Mouse (Mus musculus) lung, postnatal 0 days (tissue): Measurements from ENCODE around the gene Arx. TPM values are rescaled to one million over a fixed set of nuclear protein-coding genes. Genes with fewer than 3 reads are reported as not detected.

Experiments
- ATAC-seq: fragments of 200-750 bp; cut with Nextera tagmentation; 2 replicates; pipeline ENCODE4 v1.8.0; 2017; ENCODE audit warnings: moderate library complexity
- DNase-seq: peaks from one replicate; pipeline ENCODE4 v3.0.0-alpha.2; 2016; ENCODE audit warnings: low spot score
- H3K27ac ChIP-seq: fragments of 300-500 bp; sonication (generic); 2 replicates; pipeline ENCODE4 v1.5.1; 2014; ENCODE audit warnings: antibody characterized with exemption, mild to moderate bottlenecking, low read length, mixed read lengths
- H3K27me3 ChIP-seq: fragments of 300-500 bp; sonication (generic); replicated peaks from 2 replicates; pipeline ENCODE4 v1.6.1; 2014; ENCODE audit warnings: low read length, mixed read lengths; ENCODE audit not compliant: insufficient read depth
- H3K36me3 ChIP-seq: fragments of 300-500 bp; sonication (generic); 2 replicates; pipeline ENCODE4 v1.6.1; 2014; ENCODE audit warnings: low read length, mixed read lengths; ENCODE audit not compliant: insufficient read depth
- H3K4me1 ChIP-seq: fragments of 300-500 bp; sonication (generic); 2 replicates; pipeline ENCODE4 v1.6.1; 2014; ENCODE audit warnings: antibody characterized with exemption, low read depth, low read length, mixed read lengths; ENCODE audit not compliant: insufficient read depth
- H3K4me2 ChIP-seq: fragments of 300-500 bp; sonication (generic); replicated peaks from 2 replicates; pipeline ENCODE4 v1.6.1; 2014; ENCODE audit warnings: low read depth, mild to moderate bottlenecking, low read length, moderate library complexity, mixed read lengths
- H3K4me3 ChIP-seq: fragments of 300-500 bp; sonication (generic); 2 replicates; pipeline ENCODE4 v1.5.1; 2014; ENCODE audit warnings: low read depth, low read length
- H3K9ac ChIP-seq: fragments of 300-500 bp; sonication (generic); replicated peaks from 2 replicates; pipeline ENCODE4 v1.6.1; 2014; ENCODE audit warnings: low read depth, mild to moderate bottlenecking
- H3K9me3 ChIP-seq: fragments of 300-500 bp; sonication (generic); 2 replicates; pipeline ENCODE4 v1.6.1; 2016; ENCODE audit warnings: low read length, mixed read lengths
- CTCF ChIP-seq: IDR thresholded peaks from 2 replicates; pipeline ENCODE4 v1.5.1; 2016; ENCODE audit warnings: antibody characterized with exemption, mild to moderate bottlenecking
- EP300 ChIP-seq: IDR thresholded peaks from 2 replicates; pipeline ENCODE4 v1.6.1; 2016; ENCODE audit warnings: antibody characterized with exemption, mild to moderate bottlenecking, control low read depth
- WGBS: fragments of 180-500 bp; shearing (Covaris S2); extraction: QIAGEN DNeasy Blood & Tissue Kit; methylation state at CpG from one replicate; pipeline ENCODE4 v1.1.7; 2014; 5-methylcytosine and 5-hydroxymethylcytosine counted together
- polyA plus RNA-seq: library from polyadenylated mRNA; unstranded; fragments of >200 nt; fragmentation: Nextera tagmentation; extraction: Ambion mirVana; gene quantifications from 2 replicates; pipeline ENCODE4 v1.2.1, GENCODE M21; 2015

Gene Arx
- polyA plus RNA-seq, 1 experiment from 2014 or later: not detected

- TF ChIP-seq EP300 (no peak), CTCF (no peak)
- Histone ChIP-seq H3K36me3 (no peaks in the 10 kb centered on the region), H3K4me3 (no peak overlapping the region), H3K9me3 (no peaks in the 10 kb centered on the region), H3K9ac (no peak overlapping the region), H3K27ac (no peak overlapping the region), H3K4me2 (no peak overlapping the region), H3K27me3 (peaks cover 49% of the 10 kb centered on the region), H3K4me1 (0 out of 2 replicates have a peak, but pooled peaks cover 4% of the 10 kb centered on the region)
- 17% methylated on average over 10 of the region's 10 CpGs for WGBS
- DNase-seq (no peak), ATAC-seq (no peak)
Observed at GRCm38 (mm10) chrX:93285091-93285490, 1.2 kb upstream of the Arx start.

GRCm38 (mm10) chrX:93288339-93288738 is 2.1 kb downstream of the Arx start:
- H3K27me3 ChIP-seq: peaks cover 44% of the 10 kb centered on the region
- WGBS: 16% methylated on average over 30 of the region's 37 CpGs

GRCm38 (mm10) chrX:93289076-93289475 is 2.8 kb downstream of the Arx start:
- ATAC-seq (no peak), DNase-seq (no peak)
- Histone ChIP-seq H3K36me3 (no peaks in the 10 kb centered on the region), H3K9me3 (no peaks in the 10 kb centered on the region), H3K27ac (no peak overlapping the region), H3K9ac (no peak overlapping the region), H3K4me2 (peak overlapping the region; percentile 53), H3K4me1 (0 out of 2 replicates have a peak, but pooled peaks cover 4% of the 10 kb centered on the region), H3K4me3 (peak overlapping the region; percentile 27), H3K27me3 (peaks cover 44% of the 10 kb centered on the region)
- TF ChIP-seq CTCF (no peak), EP300 (no peak)
- WGBS: 3% methylated on average over 7 of the region's 37 CpGs

More at GRCm38 (mm10) chrX:93288339-93288738, 2.1 kb downstream of the Arx start:
- DNase-seq (no peak), ATAC-seq (no peak)
- Histone ChIP-seq H3K36me3 (no peaks in the 10 kb centered on the region), H3K4me2 (peak overlapping the region; percentile 53), H3K27ac (no peak overlapping the region), H3K9me3 (no peaks in the 10 kb centered on the region), H3K4me1 (0 out of 2 replicates have a peak, but pooled peaks cover 4% of the 10 kb centered on the region), H3K9ac (no peak overlapping the region), H3K4me3 (peak overlapping the region; percentile 27)
- TF ChIP-seq EP300 (no peak), CTCF (no peak)

GRCm38 (mm10) chrX:93289851-93290380 is 3.7 kb downstream of the Arx start:
- Histone ChIP-seq H3K27me3 (peaks cover 48% of the 10 kb centered on the region), H3K4me2 (no peak overlapping the region), H3K4me1 (0 out of 2 replicates have a peak, but pooled peaks cover 4% of the 10 kb centered on the region), H3K9ac (no peak overlapping the region), H3K9me3 (no peaks in the 10 kb centered on the region), H3K27ac (no peak overlapping the region), H3K36me3 (no peaks in the 10 kb centered on the region), H3K4me3 (no peak overlapping the region)
- DNase-seq: no peak
- no peak for ATAC-seq
- TF ChIP-seq CTCF: no peak
- no peak for TF ChIP-seq EP300
- 7% methylated on average over 12 of the region's 12 CpGs for WGBS

GRCm38 (mm10) chrX:93292031-93292430 is 5.8 kb downstream of the Arx start:
- Histone ChIP-seq H3K27me3 (peaks cover 46% of the 10 kb centered on the region), H3K9ac (no peak overlapping the region), H3K9me3 (no peaks in the 10 kb centered on the region), H3K4me2 (no peak overlapping the region), H3K27ac (no peak overlapping the region), H3K36me3 (no peaks in the 10 kb centered on the region), H3K4me3 (no peak overlapping the region), H3K4me1 (0 out of 2 replicates have a peak, but pooled peaks cover 4% of the 10 kb centered on the region)
- no peak for DNase-seq
- no peak for TF ChIP-seq CTCF
- TF ChIP-seq EP300: no peak
- ATAC-seq: no peak
- 12% methylated on average over 6 of the region's 6 CpGs for WGBS

GRCm38 (mm10) chrX:93294736-93295490 is 8.7 kb downstream of the Arx start:
- no peak for DNase-seq
- WGBS: 14% methylated on average over 17 of the region's 25 CpGs
- TF ChIP-seq CTCF: no peak
- no peak for TF ChIP-seq EP300
- Histone ChIP-seq H3K27me3 (peaks cover 33% of the 10 kb centered on the region), H3K9me3 (no peaks in the 10 kb centered on the region), H3K9ac (no peak overlapping the region), H3K4me3 (no peak overlapping the region), H3K4me2 (no peak overlapping the region), H3K4me1 (no peaks in the 10 kb centered on the region), H3K27ac (no peak overlapping the region), H3K36me3 (no peaks in the 10 kb centered on the region)
- no peak for ATAC-seq
